Mouse (Mus musculus): ENCODE results near the gene Inip.

GRCm38 (mm10) chr4:59818498-59818897, 17.1 kb upstream of the Inip start:
- TF ChIP-seq GATA1 (IDR thresholded peaks at IDR 0.05; ENCODE audit: low read length) (no peak), TAL1 (IDR thresholded peaks at IDR 0.05; ENCODE audit: low read length) (no peak)
